Mouse (Mus musculus): ENCODE data around the gene Dpm3.

Dpm3 gene

GRCm38 (mm10) chr3:89268916-89269315 lies 9.8 kb downstream of the Dpm3 start:
- DNase-seq (ENCODE audit: low read depth, low spot score) = no peak

DNA sequence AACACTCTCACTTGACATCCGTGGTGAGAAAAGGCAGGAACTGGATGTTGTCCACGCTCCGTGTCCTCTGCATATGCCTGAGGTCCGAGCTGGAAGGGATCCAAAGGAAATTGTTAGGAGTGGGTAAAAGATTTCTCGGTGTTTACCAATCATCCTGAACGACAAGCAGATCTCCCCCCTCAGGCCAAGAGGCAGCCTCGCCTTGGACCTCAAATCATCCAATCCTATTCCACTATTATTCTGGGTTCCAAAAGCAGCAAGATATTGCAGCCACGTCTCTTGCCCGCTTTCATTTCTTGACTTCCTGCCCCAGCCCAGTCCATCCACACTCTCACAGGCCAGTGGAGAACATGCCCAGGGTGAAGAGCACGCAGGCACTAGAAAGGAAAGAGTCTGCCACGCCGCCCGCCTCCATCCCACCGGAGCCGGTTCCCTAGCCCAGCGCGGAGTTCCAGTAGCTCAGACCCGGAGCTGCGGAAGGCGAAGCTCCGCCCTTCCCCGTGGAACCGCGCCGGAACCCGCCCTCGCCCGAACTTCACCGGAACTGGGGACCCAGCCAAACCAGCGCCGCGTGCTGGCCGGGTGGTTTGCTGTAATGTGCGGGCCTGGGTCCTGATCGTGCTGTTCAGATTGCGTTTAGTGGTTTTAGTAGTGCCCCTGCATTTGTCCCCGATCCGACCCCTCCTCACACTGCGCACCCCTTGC lies 11.0 kb downstream of the Dpm3 start, which contains the start of gene Slc50a1:
Gene Slc50a1 (minus strand): TSS at position 520 of the 705 bp plus-strand sequence.
- no peak for DNase-seq (ENCODE audit: low read depth, low spot score)

DNA sequence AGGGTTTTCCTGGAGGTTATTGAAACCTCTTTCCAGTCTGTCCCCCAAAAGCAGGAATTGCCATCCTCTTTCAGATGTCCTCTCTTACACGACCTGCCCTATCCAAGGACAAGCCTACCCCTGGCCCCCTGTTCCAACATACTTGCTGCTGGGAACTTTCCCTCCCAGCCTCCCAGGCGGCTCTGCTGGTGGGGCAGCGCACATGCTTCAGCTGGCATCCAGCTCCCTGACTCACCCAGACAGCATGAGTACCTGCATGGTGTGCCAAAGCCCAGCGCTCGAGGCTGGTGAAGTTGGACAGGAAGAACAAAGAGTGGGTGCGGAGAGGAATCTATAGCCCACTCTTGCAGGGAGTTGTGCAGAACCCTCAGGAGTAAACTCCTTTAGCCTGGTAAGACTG lies 11.7 kb downstream of the Dpm3 start:
- DNase-seq (ENCODE audit: low read depth, low spot score) = no peak

DNA sequence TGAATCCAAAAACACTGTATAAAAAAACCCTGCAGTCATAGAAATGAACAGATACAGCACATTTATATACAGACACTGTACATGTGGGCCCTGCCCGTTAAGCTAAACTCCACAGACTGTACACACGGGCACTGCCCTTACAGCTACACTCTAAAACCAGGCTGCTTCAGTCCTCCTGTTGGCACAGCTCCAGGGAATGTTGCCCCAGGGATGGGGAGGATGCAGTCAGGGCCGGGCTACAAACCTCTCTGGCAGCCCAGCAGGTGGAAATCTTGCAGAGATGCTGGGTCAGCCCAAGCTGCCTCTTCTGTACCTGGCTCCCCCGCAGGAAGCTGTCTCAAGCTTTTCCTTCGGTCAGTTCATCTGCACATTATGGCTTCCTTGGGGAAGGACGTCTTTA lies 12.6 kb downstream of the Dpm3 start:
- DNase-seq (ENCODE audit: low read depth, low spot score) = no peak

GRCm38 (mm10) chr3:89276061-89276460 lies 16.9 kb downstream of the Dpm3 start:
- no peak for DNase-seq (ENCODE audit: low read depth, low spot score)

GRCm38 (mm10) chr3:89277281-89278021 lies 18.3 kb downstream of the Dpm3 start:
- DNase-seq (ENCODE audit: low read depth, low spot score) = no peak

- DNase-seq (ENCODE audit: low read depth, low spot score) = no peak
These were observed 18.9 kb downstream of the Dpm3 start for GRCm38 (mm10) chr3:89278107-89278506.

DNA sequence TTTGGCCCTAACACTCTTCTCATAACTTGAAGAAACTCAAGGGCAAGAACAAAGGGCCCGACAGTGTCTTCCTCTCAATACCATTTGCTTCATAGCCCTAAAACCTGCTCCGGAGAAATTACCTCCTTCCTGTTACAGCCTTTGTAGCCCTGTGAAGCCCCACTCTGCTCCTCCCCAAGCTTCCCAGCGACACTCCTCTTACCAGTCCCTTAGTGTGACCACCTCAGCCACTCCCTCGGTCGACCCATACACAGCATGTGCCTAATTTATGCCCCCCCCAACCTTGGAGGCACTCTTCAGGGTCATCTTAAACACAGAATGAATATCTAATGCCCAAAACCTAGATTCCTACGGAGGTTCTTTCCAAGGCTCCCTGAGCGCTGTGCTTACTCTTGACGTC lies 19.5 kb downstream of the Dpm3 start:
- DNase-seq (ENCODE audit: low read depth, low spot score) = no peak

- DNase-seq (ENCODE audit: low read depth, low spot score) = no peak
These were observed 20.2 kb downstream of the Dpm3 start for GRCm38 (mm10) chr3:89279153-89279890.

DNA sequence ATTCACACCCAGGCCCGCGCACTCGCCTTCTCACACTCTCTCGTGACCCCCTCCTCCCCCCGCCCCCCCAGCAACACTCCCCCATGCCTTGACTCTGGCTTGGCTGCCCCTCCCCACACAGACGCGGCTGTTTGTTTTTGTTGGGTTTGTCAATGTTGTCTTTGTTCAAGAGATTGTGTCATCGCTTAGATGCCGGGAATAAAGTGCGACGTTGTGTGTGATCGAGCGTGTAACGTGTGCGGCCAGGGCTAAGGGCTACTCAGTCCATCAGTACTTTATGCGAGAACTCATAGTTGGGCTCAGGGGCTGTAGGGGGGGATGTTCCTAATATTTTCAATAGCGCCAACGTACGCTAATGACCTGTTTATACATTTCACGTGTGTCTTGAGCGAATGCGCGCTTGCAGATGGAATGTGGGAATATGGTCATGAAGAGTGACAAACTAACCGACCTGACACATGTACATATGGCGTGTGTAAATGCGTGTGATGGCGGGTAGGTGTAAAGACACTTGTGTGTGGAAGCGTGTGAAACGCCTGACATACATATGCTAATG lies 21.0 kb downstream of the Dpm3 start:
- no peak for DNase-seq (ENCODE audit: low read depth, low spot score)

GRCm38 (mm10) chr3:89280606-89281511 lies 21.7 kb downstream of the Dpm3 start, which contains the start of gene Efna1:
Gene Efna1, minus strand, starts transcription at chr3:89281142.
- no peak for DNase-seq (ENCODE audit: low read depth, low spot score)

GRCm38 (mm10) chr3:89281579-89282290 lies 22.6 kb downstream of the Dpm3 start:
- no peak for DNase-seq (ENCODE audit: low read depth, low spot score)

GRCm38 (mm10) chr3:89282291-89282643 lies 23.1 kb downstream of the Dpm3 start:
- no peak for DNase-seq (ENCODE audit: low read depth, low spot score)

GRCm38 (mm10) chr3:89284261-89284660 lies 25.1 kb downstream of the Dpm3 start:
- DNase-seq (ENCODE audit: low read depth, low spot score) = no peak

DNA sequence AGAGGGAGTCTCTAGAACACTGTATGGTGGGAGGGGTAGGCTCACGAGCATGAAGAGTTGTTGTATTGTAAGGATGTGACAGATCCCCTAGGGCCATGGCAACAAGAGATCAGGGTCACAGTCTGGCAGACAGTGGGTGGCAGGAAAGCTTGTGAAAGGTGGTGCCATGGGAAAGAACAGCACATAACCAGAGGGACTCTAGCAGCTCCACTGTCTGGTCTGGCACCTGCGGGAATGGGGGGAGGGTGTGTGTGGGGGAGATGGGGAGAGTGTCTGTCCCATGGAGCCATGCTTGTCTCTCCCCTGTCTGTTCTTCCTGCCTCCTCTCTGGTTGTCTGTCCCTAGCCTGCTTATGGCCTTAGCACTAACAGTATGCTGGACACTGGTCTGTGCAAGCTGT lies 26.4 kb downstream of the Dpm3 start:
- no peak for DNase-seq (ENCODE audit: low read depth, low spot score)

- no peak for DNase-seq (ENCODE audit: low read depth, low spot score)
These were observed 28.1 kb downstream of the Dpm3 start for GRCm38 (mm10) chr3:89287286-89287685.

- DNase-seq (ENCODE audit: low read depth, low spot score) = no peak
These were observed 29.4 kb downstream of the Dpm3 start for GRCm38 (mm10) chr3:89288503-89288928.

GRCm38 (mm10) chr3:89291874-89292273 lies 32.7 kb downstream of the Dpm3 start:
- no peak for DNase-seq (ENCODE audit: low read depth, low spot score)

GRCm38 (mm10) chr3:89292303-89292702 lies 33.1 kb downstream of the Dpm3 start:
- DNase-seq (ENCODE audit: low read depth, low spot score) = no peak

DNA sequence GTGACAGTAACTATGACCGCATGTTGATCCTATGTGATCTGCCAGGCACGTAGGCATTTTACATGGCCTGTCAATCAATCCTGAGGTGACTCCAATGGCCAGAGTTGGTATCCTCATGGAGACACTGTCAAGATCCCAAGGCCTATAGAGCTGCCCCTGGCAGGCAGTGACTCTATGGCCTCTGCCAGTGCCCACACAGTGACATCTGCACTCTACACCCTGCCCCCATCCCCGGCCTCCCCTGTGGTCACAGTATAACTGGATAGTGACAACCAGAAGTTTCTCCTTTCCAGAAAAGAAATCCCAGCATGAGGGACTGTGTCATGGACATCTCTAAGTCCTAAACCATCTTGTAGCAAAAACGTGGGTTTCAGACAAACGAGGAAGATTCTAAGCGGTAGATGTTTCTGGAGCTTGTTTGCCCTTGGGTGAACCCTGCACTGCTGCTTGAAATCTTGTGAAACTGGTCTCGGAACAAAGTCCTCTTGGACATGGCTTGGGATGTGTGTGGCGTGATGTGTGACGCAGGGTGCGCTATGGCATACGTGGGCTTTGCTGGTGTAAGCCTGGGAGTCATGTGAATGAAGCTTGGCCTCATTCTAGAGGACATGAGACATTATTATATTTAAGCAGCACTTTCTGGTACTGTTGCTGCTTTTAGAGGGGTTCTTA lies 34.2 kb downstream of the Dpm3 start:
- no peak for DNase-seq (ENCODE audit: low read depth, low spot score)

Measured in WW6 (cell line).